Mouse (Mus musculus) liver, postnatal 0 days (tissue): ENCODE results near the gene Alg14.

Experiments
- CTCF ChIP-seq: sonication (generic); IDR thresholded peaks from 2 replicates; pipeline ENCODE4 v1.5.1; 2016; ENCODE audit warnings: antibody characterized with exemption, low read depth
- EP300 ChIP-seq: IDR thresholded peaks from 2 replicates; pipeline ENCODE4 v1.6.1; 2016; ENCODE audit warnings: antibody characterized with exemption, low read depth, mild to moderate bottlenecking

- TF ChIP-seq CTCF = peak; percentile 99
- no peak for TF ChIP-seq EP300
Measured at GRCm38 (mm10) chr3:121307532-121308234, 16.1 kb downstream of the Alg14 start.
